Mouse (Mus musculus) hindbrain, embryonic 14.5 days (tissue): Measurements from ENCODE around the gene Ext2. TPM values are rescaled to one million over a fixed set of nuclear protein-coding genes. Genes with fewer than 3 reads are reported as not detected.
A peak's percentile ranks its signal among the peaks of the same experiment; 100 is the strongest.

Source experiments
- ATAC-seq: fragments of 200-750 bp; cut with Nextera tagmentation; 2 replicates; pipeline ENCODE4 v1.8.0; 2017; ENCODE audit warnings: moderate number of reproducible peaks, mild to moderate bottlenecking, moderate TSS enrichment, moderate library complexity; ENCODE audit not compliant: low FRiP score
- DNase-seq: peaks from one replicate; pipeline ENCODE4 v3.0.0-alpha.2; 2015; ENCODE audit warnings: low spot score
- H3K27ac ChIP-seq: fragments of 300-500 bp; sonication (generic); 2 replicates; pipeline ENCODE4 v1.5.1; 2014; ENCODE audit warnings: mild to moderate bottlenecking, moderate library complexity
- H3K27me3 ChIP-seq: fragments of 300-500 bp; sonication (generic); 2 replicates; pipeline ENCODE4 v1.6.1; 2014; ENCODE audit warnings: mild to moderate bottlenecking, low read length, mixed read lengths; ENCODE audit not compliant: control insufficient read depth, insufficient read depth
- H3K36me3 ChIP-seq: fragments of 300-500 bp; sonication (generic); replicated peaks from 2 replicates; pipeline ENCODE4 v1.6.1; 2014; ENCODE audit not compliant: control insufficient read depth, insufficient read depth
- H3K4me1 ChIP-seq: fragments of 300-500 bp; sonication (generic); replicated peaks from 2 replicates; pipeline ENCODE4 v1.6.1; 2014; ENCODE audit warnings: antibody characterized with exemption, low read length, mixed read lengths; ENCODE audit not compliant: control insufficient read depth, insufficient read depth
- H3K4me2 ChIP-seq: fragments of 300-500 bp; sonication (generic); replicated peaks from 2 replicates; pipeline ENCODE4 v1.6.1; 2014; ENCODE audit warnings: mild to moderate bottlenecking, moderate library complexity
- H3K4me3 ChIP-seq: fragments of 300-500 bp; sonication (generic); replicated peaks from 2 replicates; pipeline ENCODE4 v1.5.1; 2014; ENCODE audit warnings: mild to moderate bottlenecking, low read length
- H3K9ac ChIP-seq: fragments of 300-500 bp; sonication (generic); 2 replicates; pipeline ENCODE4 v1.6.1; 2014
- H3K9me3 ChIP-seq: fragments of 300-500 bp; sonication (generic); 2 replicates; pipeline ENCODE4 v1.6.1; 2016; ENCODE audit warnings: low read length; ENCODE audit not compliant: control insufficient read depth
- WGBS: fragments of 180-500 bp; shearing (Covaris S2); extraction: QIAGEN DNeasy Blood & Tissue Kit; methylation state at CpG from one replicate; pipeline ENCODE4 v1.1.7; 2014; 5-methylcytosine and 5-hydroxymethylcytosine counted together
- polyA plus RNA-seq: library from polyadenylated mRNA; unstranded; fragments of >200 nt; fragmentation: Nextera tagmentation; extraction: Ambion mirVana; gene quantifications from 2 replicates; pipeline ENCODE4 v1.2.1, GENCODE M21; 2014

Ext2 gene
- polyA plus RNA-seq, result 71.3 and 77.7 TPM in 2 replicates

- H3K27ac ChIP-seq, result 0 out of 2 replicates have a peak within 1 kb of the TSS, but pooled peaks have one; percentile 28
- peak; percentile 91 for ATAC-seq
- DNase-seq, result peak; percentile 94
- no peaks in the 10 kb centered on the region for H3K9me3 ChIP-seq
- H3K9ac ChIP-seq, result peak within 1 kb of the TSS; percentile 92
- H3K36me3 ChIP-seq, result peaks cover 13% of the 10 kb centered on the region; the same call in 1 of the 2 replicates
- peak within 1 kb of the TSS; percentile 76 for H3K4me3 ChIP-seq
- peaks cover 11% of the 10 kb centered on the region for H3K4me1 ChIP-seq
- under 1% methylated on average over 49 of the region's 66 CpGs for WGBS
- peak within 1 kb of the TSS; percentile 72 for H3K4me2 ChIP-seq
- H3K27me3 ChIP-seq, result no peaks in the 10 kb centered on the region
These were observed at the start of gene Ext2 for GRCm38 (mm10) chr2:93822045-93822749. Gene Ext2 (minus strand): TSS chr2:93822568.

GRCm38 (mm10) chr2:93871411-93871925 is 49.1 kb upstream of the Ext2 start:
- H3K4me3 ChIP-seq, result no peak overlapping the region
- no peaks in the 10 kb centered on the region for H3K36me3 ChIP-seq
- no peaks in the 10 kb centered on the region for H3K27me3 ChIP-seq
- WGBS, result 93% methylated on average over 4 of the region's 4 CpGs
- ATAC-seq, result no peak
- no peak overlapping the region for H3K27ac ChIP-seq
- H3K9ac ChIP-seq, result no peak overlapping the region
- H3K4me1 ChIP-seq, result peaks cover 8% of the 10 kb centered on the region
- H3K9me3 ChIP-seq, result no peaks in the 10 kb centered on the region
- DNase-seq, result no peak
- no peak overlapping the region for H3K4me2 ChIP-seq

GRCm38 (mm10) chr2:93870842-93871241 is 48.5 kb upstream of the Ext2 start:
- Histone ChIP-seq H3K36me3 (no peaks in the 10 kb centered on the region), H3K4me3 (no peak overlapping the region), H3K4me1 (peaks cover 8% of the 10 kb centered on the region), H3K27ac (no peak overlapping the region), H3K4me2 (no peak overlapping the region), H3K27me3 (no peaks in the 10 kb centered on the region), H3K9ac (no peak overlapping the region), H3K9me3 (no peaks in the 10 kb centered on the region)
- DNase-seq (peak; percentile 80), ATAC-seq (peak; percentile 28; the same call in 1 of the 2 replicates)
- WGBS, result 38% methylated on average over 4 of the region's 4 CpGs

GRCm38 (mm10) chr2:93869107-93869600 is 46.8 kb upstream of the Ext2 start, which contains the start of gene Accsl:
Gene Accsl (minus strand): TSS chr2:93869157.
- H3K36me3 ChIP-seq, result no peaks in the 10 kb centered on the region
- no peak within 1 kb of the TSS for H3K4me3 ChIP-seq
- no peaks in the 10 kb centered on the region for H3K27me3 ChIP-seq
- no peak for ATAC-seq
- no peak for DNase-seq
- WGBS, result 75% methylated on average over 7 of the region's 7 CpGs
- no peak within 1 kb of the TSS for H3K9ac ChIP-seq
- peaks cover 7% of the 10 kb centered on the region for H3K4me1 ChIP-seq
- H3K27ac ChIP-seq, result no peak within 1 kb of the TSS
- H3K9me3 ChIP-seq, result no peaks in the 10 kb centered on the region
- no peak within 1 kb of the TSS for H3K4me2 ChIP-seq

GRCm38 (mm10) chr2:93868566-93868965 is 46.2 kb upstream of the Ext2 start:
- 90% methylated on average over 11 of the region's 11 CpGs for WGBS
- DNase-seq (no peak), ATAC-seq (no peak)
- H3K27me3 ChIP-seq, result no peaks in the 10 kb centered on the region
- H3K4me1 ChIP-seq, result peaks cover 1% of the 10 kb centered on the region; the same call in 1 of the 2 replicates
- H3K4me2 ChIP-seq, result no peak overlapping the region
- no peak overlapping the region for H3K9ac ChIP-seq
- H3K9me3 ChIP-seq, result no peaks in the 10 kb centered on the region
- H3K36me3 ChIP-seq, result no peaks in the 10 kb centered on the region
- H3K4me3 ChIP-seq, result no peak overlapping the region
- no peak overlapping the region for H3K27ac ChIP-seq

- H3K27me3 ChIP-seq, result no peaks in the 10 kb centered on the region
- H3K4me2 ChIP-seq, result no peak overlapping the region
- H3K4me3 ChIP-seq, result no peak overlapping the region
- no peaks in the 10 kb centered on the region for H3K9me3 ChIP-seq
- no peak overlapping the region for H3K27ac ChIP-seq
- 74% methylated on average over 4 of the region's 4 CpGs for WGBS
- no peaks in the 10 kb centered on the region for H3K4me1 ChIP-seq
- no peak for DNase-seq
- no peak overlapping the region for H3K9ac ChIP-seq
- H3K36me3 ChIP-seq, result no peaks in the 10 kb centered on the region
- no peak for ATAC-seq
These were observed 40.9 kb upstream of the Ext2 start for GRCm38 (mm10) chr2:93863229-93863628.

GRCm38 (mm10) chr2:93858845-93859244 is 36.5 kb upstream of the Ext2 start:
- no peaks in the 10 kb centered on the region for H3K4me1 ChIP-seq
- no peak for DNase-seq
- no peak overlapping the region for H3K4me2 ChIP-seq
- no peak for ATAC-seq
- no peaks in the 10 kb centered on the region for H3K9me3 ChIP-seq
- H3K9ac ChIP-seq, result no peak overlapping the region
- H3K27me3 ChIP-seq, result no peaks in the 10 kb centered on the region
- 78% methylated on average over 12 of the region's 12 CpGs for WGBS
- no peak overlapping the region for H3K27ac ChIP-seq
- no peak overlapping the region for H3K4me3 ChIP-seq
- no peaks in the 10 kb centered on the region for H3K36me3 ChIP-seq

GRCm38 (mm10) chr2:93851303-93851702 is 28.9 kb upstream of the Ext2 start:
- H3K4me1 ChIP-seq, result peaks cover 9% of the 10 kb centered on the region
- H3K27ac ChIP-seq, result no peak overlapping the region
- H3K27me3 ChIP-seq, result no peaks in the 10 kb centered on the region
- no peak for ATAC-seq
- H3K36me3 ChIP-seq, result no peaks in the 10 kb centered on the region
- no peaks in the 10 kb centered on the region for H3K9me3 ChIP-seq
- H3K4me2 ChIP-seq, result no peak overlapping the region
- 84% methylated on average over 1 of the region's 1 CpGs for WGBS
- H3K4me3 ChIP-seq, result no peak overlapping the region
- DNase-seq, result no peak
- H3K9ac ChIP-seq, result no peak overlapping the region

GRCm38 (mm10) chr2:93850317-93850944 is 28.1 kb upstream of the Ext2 start:
- DNase-seq (no peak), ATAC-seq (no peak)
- no peaks in the 10 kb centered on the region for H3K9me3 ChIP-seq
- peak overlapping the region; percentile 70 for H3K4me2 ChIP-seq
- no peak overlapping the region; the same call in 1 of the 2 replicates for H3K9ac ChIP-seq
- H3K36me3 ChIP-seq, result no peaks in the 10 kb centered on the region
- H3K4me1 ChIP-seq, result peaks cover 9% of the 10 kb centered on the region
- 50% methylated on average over 13 of the region's 13 CpGs for WGBS
- no peak overlapping the region for H3K27ac ChIP-seq
- peak overlapping the region; percentile 53; the same call in 1 of the 2 replicates for H3K4me3 ChIP-seq
- H3K27me3 ChIP-seq, result no peaks in the 10 kb centered on the region
